Mouse (Mus musculus) thymus, postnatal 36 days (tissue): ENCODE data around the gene Mybphl.

ENCODE experiments used
- DNase-seq, 2 experiments: peaks; one replicate each; pipeline ENCODE4 v3.0.0; 2022; ENCODE audit warnings: mixed read lengths in 2 of 2

Mybphl gene

GRCm38 (mm10) chr3:108372691-108373090 lies 8.0 kb downstream of the Mybphl start:
- DNase-seq, result no peak

- no peak for DNase-seq
Measured at GRCm38 (mm10) chr3:108378875-108379663, 14.4 kb downstream of the Mybphl start.

- DNase-seq, result no peak
Measured at GRCm38 (mm10) chr3:108380695-108381094, 16.0 kb downstream of the Mybphl start.

- DNase-seq, result no peak
Measured at GRCm38 (mm10) chr3:108381945-108382875, 17.5 kb downstream of the Mybphl start.

- peak; percentile 84 to 85 for DNase-seq
Measured at GRCm38 (mm10) chr3:108383485-108384354, 19.0 kb downstream of the Mybphl start, which contains the start of gene Psrc1. TSS of gene Psrc1 (plus strand) at chr3:108383839.

- no peak for DNase-seq
Measured at GRCm38 (mm10) chr3:108384425-108384824, 19.7 kb downstream of the Mybphl start.

- DNase-seq, result no peak
Measured at GRCm38 (mm10) chr3:108386186-108386585, 21.5 kb downstream of the Mybphl start.

GRCm38 (mm10) chr3:108389111-108389545 lies 24.4 kb downstream of the Mybphl start:
- DNase-seq, result peak; percentile 93 to 97

- DNase-seq, result no peak
Measured at GRCm38 (mm10) chr3:108392299-108392698, 27.6 kb downstream of the Mybphl start.

GRCm38 (mm10) chr3:108392793-108393192 lies 28.1 kb downstream of the Mybphl start:
- DNase-seq, result no peak

- DNase-seq, result peak in 1 of 2 experiments; percentile 6
Measured at GRCm38 (mm10) chr3:108398281-108398680, 33.6 kb downstream of the Mybphl start.

- DNase-seq, result peak in 1 of 2 experiments; percentile 6
Measured at GRCm38 (mm10) chr3:108400442-108400841, 35.7 kb downstream of the Mybphl start.

- DNase-seq, result peak; percentile 92 to 95
Measured at GRCm38 (mm10) chr3:108401692-108402527, 37.2 kb downstream of the Mybphl start.

GRCm38 (mm10) chr3:108402528-108402920 lies 37.8 kb downstream of the Mybphl start:
- peak in 1 of 2 experiments; percentile 15 for DNase-seq

- no peak for DNase-seq
Measured at GRCm38 (mm10) chr3:108405536-108406305, 41.0 kb downstream of the Mybphl start.

GRCm38 (mm10) chr3:108406306-108406885 lies 41.7 kb downstream of the Mybphl start:
- DNase-seq, result peak in 1 of 2 experiments; percentile 4

GRCm38 (mm10) chr3:108408517-108409008 lies 43.9 kb downstream of the Mybphl start:
- no peak for DNase-seq

GRCm38 (mm10) chr3:108409656-108410358 lies 45.1 kb downstream of the Mybphl start:
- DNase-seq, result no peak

- DNase-seq, result peak in 1 of 2 experiments; percentile 3
Measured at GRCm38 (mm10) chr3:108410359-108410714, 45.6 kb downstream of the Mybphl start.
